Mouse (Mus musculus): ENCODE measurements at regions not wholly inside any gene's neighbourhood (a gene's known extent, or its start where the extent isn't known, plus 50 kb on each side); places are given as distances from the start of the nearest gene placed in this dataset.

- TF ChIP-seq POLR2A (IDR thresholded peaks at IDR 0.05; ENCODE audit: insufficient read depth, low read depth, low read length) = no peak
- no peak for TF ChIP-seq CTCF (IDR thresholded peaks at IDR 0.05)
Measured at GRCm38 (mm10) chr8:42162441-42162840, 745.6 kb upstream of the Frg1 start.
